Mouse (Mus musculus) heart, postnatal 0 days (tissue): ENCODE results near the gene Zfp612. TPM values are rescaled to one million over a fixed set of nuclear protein-coding genes. Genes with fewer than 3 reads are reported as not detected.

Experiments
- ATAC-seq: fragments of 200-750 bp; cut with Nextera tagmentation; 2 replicates; pipeline ENCODE4 v1.8.0; 2017; ENCODE audit warnings: low read depth, moderate number of reproducible peaks, moderate library complexity; ENCODE audit not compliant: insufficient read depth
- DNase-seq: peaks from one replicate; pipeline ENCODE4 v3.0.0-alpha.2; 2016; ENCODE audit warnings: low spot score
- H3K27ac ChIP-seq: fragments of 300-500 bp; sonication (generic); 2 replicates; pipeline ENCODE4 v1.5.1; 2014; ENCODE audit warnings: low read depth, mild to moderate bottlenecking
- H3K27me3 ChIP-seq: fragments of 300-500 bp; sonication (generic); 2 replicates; pipeline ENCODE4 v1.6.1; 2014; ENCODE audit warnings: low read length, mixed read lengths; ENCODE audit not compliant: control insufficient read depth, insufficient read depth
- H3K36me3 ChIP-seq: fragments of 300-500 bp; sonication (generic); replicated peaks from 2 replicates; pipeline ENCODE4 v1.6.1; 2014; ENCODE audit warnings: low read length, mixed read lengths; ENCODE audit not compliant: control insufficient read depth, insufficient read depth
- H3K4me1 ChIP-seq: fragments of 300-500 bp; sonication (generic); 2 replicates; pipeline ENCODE4 v1.6.1; 2014; ENCODE audit warnings: antibody characterized with exemption; ENCODE audit not compliant: control insufficient read depth, insufficient read depth
- H3K4me2 ChIP-seq: fragments of 300-500 bp; sonication (generic); 2 replicates; pipeline ENCODE4 v1.6.1; 2014; ENCODE audit warnings: low read depth, mild to moderate bottlenecking, low read length, moderate library complexity
- H3K4me3 ChIP-seq: fragments of 300-500 bp; sonication (generic); 2 replicates; pipeline ENCODE4 v1.5.1; 2014; ENCODE audit warnings: low read depth, low read length
- H3K9ac ChIP-seq: fragments of 300-500 bp; sonication (generic); replicated peaks from 2 replicates; pipeline ENCODE4 v1.6.1; 2014; ENCODE audit warnings: low read depth, low read length, mixed read lengths
- H3K9me3 ChIP-seq: fragments of 300-500 bp; sonication (generic); replicated peaks from 2 replicates; pipeline ENCODE4 v1.6.1; 2016; ENCODE audit warnings: low read length; ENCODE audit not compliant: control insufficient read depth
- CTCF ChIP-seq: IDR thresholded peaks from 2 replicates; pipeline ENCODE4 v1.5.1; 2016; ENCODE audit warnings: antibody characterized with exemption, control low read depth, low read depth
- EP300 ChIP-seq: IDR thresholded peaks from 2 replicates; pipeline ENCODE4 v1.6.1; 2016; ENCODE audit warnings: antibody characterized with exemption, low read depth
- WGBS: fragments of 180-500 bp; shearing (Covaris S2); extraction: QIAGEN DNeasy Blood & Tissue Kit; methylation state at CpG from one replicate; pipeline ENCODE4 v1.1.7; 2014; 5-methylcytosine and 5-hydroxymethylcytosine counted together
- polyA plus RNA-seq: library from polyadenylated mRNA; unstranded; fragments of >200 nt; fragmentation: Nextera tagmentation; extraction: Ambion mirVana; gene quantifications from 2 replicates; pipeline ENCODE4 v1.2.1, GENCODE M21; 2015
- total RNA-seq: library from RNA; depleted of rRNA; stranded (reverse); fragments of >200 nt; gene quantifications from 2 replicates; pipeline ENCODE4 v1.2.3, GENCODE M21; 2014; ENCODE audit warnings: low replicate concordance

Zfp612 gene
- total and polyA plus RNA-seq, 2 experiments from 2014 or later, result 4.2 to 5.9 TPM

GRCm38 (mm10) chr8:110065676-110066075 lies 13.9 kb upstream of the Zfp612 start:
- no peak for DNase-seq
- Histone ChIP-seq H3K4me3 (no peak overlapping the region), H3K4me1 (no peaks in the 10 kb centered on the region), H3K9me3 (peaks cover 2% of the 10 kb centered on the region; the same call in 1 of the 2 replicates), H3K4me2 (no peak overlapping the region), H3K36me3 (no peaks in the 10 kb centered on the region), H3K9ac (no peak overlapping the region), H3K27me3 (no peaks in the 10 kb centered on the region), H3K27ac (no peak overlapping the region)
- WGBS, result 81% methylated on average over 4 of the region's 4 CpGs
- no peak for TF ChIP-seq CTCF
- no peak for TF ChIP-seq EP300
- no peak for ATAC-seq

GRCm38 (mm10) chr8:110069706-110070105 lies 9.8 kb upstream of the Zfp612 start:
- no peaks in the 10 kb centered on the region for H3K36me3 ChIP-seq
- 0 out of 2 replicates have a peak, but pooled peaks cover 2% of the 10 kb centered on the region for H3K9me3 ChIP-seq
- TF ChIP-seq EP300 (no peak), CTCF (no peak)
- no peaks in the 10 kb centered on the region for H3K4me1 ChIP-seq
- WGBS, result 82% methylated on average over 4 of the region's 4 CpGs
- no peak overlapping the region for H3K27ac ChIP-seq
- H3K9ac ChIP-seq, result no peak overlapping the region
- DNase-seq (no peak), ATAC-seq (no peak)
- no peak overlapping the region for H3K4me2 ChIP-seq
- no peaks in the 10 kb centered on the region for H3K27me3 ChIP-seq
- no peak overlapping the region for H3K4me3 ChIP-seq

- ATAC-seq, result peak; percentile 44; the same call in 1 of the 2 replicates
- Histone ChIP-seq H3K9ac (no peak overlapping the region), H3K4me3 (no peak overlapping the region), H3K27me3 (no peaks in the 10 kb centered on the region), H3K36me3 (no peaks in the 10 kb centered on the region), H3K9me3 (0 out of 2 replicates have a peak, but pooled peaks cover 2% of the 10 kb centered on the region), H3K4me1 (no peaks in the 10 kb centered on the region), H3K27ac (no peak overlapping the region), H3K4me2 (no peak overlapping the region)
- 14% methylated on average over 9 of the region's 9 CpGs for WGBS
- peak; percentile 66 for DNase-seq
- TF ChIP-seq EP300 (no peak), CTCF (peak; percentile 98)
These were observed 7.9 kb upstream of the Zfp612 start for GRCm38 (mm10) chr8:110071600-110071999.

DNA sequence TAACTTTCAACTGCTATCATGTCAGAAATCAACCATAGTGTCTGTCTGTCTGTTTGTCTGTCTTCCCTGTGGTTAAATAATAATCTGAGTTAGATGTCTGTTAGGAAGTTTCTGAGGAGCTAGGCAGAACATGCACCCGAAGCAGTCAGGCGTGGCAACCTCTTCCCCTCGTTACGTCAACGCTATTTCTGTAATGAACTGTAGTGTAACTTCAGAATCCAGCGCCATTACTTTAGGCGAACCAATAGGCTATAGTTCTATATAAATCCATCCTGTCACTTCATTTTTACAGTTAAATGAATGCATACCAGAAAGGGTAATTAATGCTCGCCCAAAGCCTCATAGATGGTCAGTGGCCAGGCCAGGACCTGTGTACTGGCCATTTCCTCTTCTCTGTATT lies 5.0 kb upstream of the Zfp612 start:
- ATAC-seq (no peak), DNase-seq (no peak)
- H3K4me1 ChIP-seq, result 0 out of 2 replicates have a peak, but pooled peaks cover 4% of the 10 kb centered on the region
- no peak overlapping the region for H3K4me3 ChIP-seq
- TF ChIP-seq EP300 (no peak), CTCF (no peak)
- H3K9me3 ChIP-seq, result no peaks in the 10 kb centered on the region
- H3K4me2 ChIP-seq, result no peak overlapping the region
- H3K36me3 ChIP-seq, result no peaks in the 10 kb centered on the region
- WGBS, result 82% methylated on average over 8 of the region's 8 CpGs
- no peaks in the 10 kb centered on the region for H3K27me3 ChIP-seq
- no peak overlapping the region for H3K27ac ChIP-seq
- H3K9ac ChIP-seq, result no peak overlapping the region

GRCm38 (mm10) chr8:110082416-110083105 lies 3.0 kb downstream of the Zfp612 start:
- 79% methylated on average over 11 of the region's 11 CpGs for WGBS
- Histone ChIP-seq H3K9me3 (0 out of 2 replicates have a peak, but pooled peaks cover 5% of the 10 kb centered on the region), H3K4me1 (peaks cover 9% of the 10 kb centered on the region; the same call in 1 of the 2 replicates), H3K27me3 (no peaks in the 10 kb centered on the region), H3K4me2 (no peak overlapping the region), H3K4me3 (no peak overlapping the region), H3K36me3 (peaks cover 35% of the 10 kb centered on the region; the same call in 1 of the 2 replicates), H3K9ac (no peak overlapping the region), H3K27ac (no peak overlapping the region)
- ATAC-seq, result no peak
- no peak for TF ChIP-seq CTCF
- TF ChIP-seq EP300, result no peak
- DNase-seq, result no peak
